Mouse (Mus musculus): ENCODE measurements around the gene Tenm3.

The Tenm3 gene

GRCm38 (mm10) chr8:48456328-48457124 lies 387.2 kb downstream of the Tenm3 start:
- no peak for DNase-seq (ENCODE audit: low spot score in 2 of 2)

GRCm38 (mm10) chr8:48451247-48451635 lies 392.5 kb downstream of the Tenm3 start:
- DNase-seq (ENCODE audit: low spot score in 2 of 2) = no peak

- no peak for DNase-seq (ENCODE audit: low spot score in 2 of 2)
These were observed 393.1 kb downstream of the Tenm3 start for GRCm38 (mm10) chr8:48450397-48451246.

GRCm38 (mm10) chr8:48449625-48450024 lies 394.1 kb downstream of the Tenm3 start:
- DNase-seq (ENCODE audit: low spot score in 2 of 2) = no peak

- no peak for DNase-seq (ENCODE audit: low spot score in 2 of 2)
These were observed 398.1 kb downstream of the Tenm3 start for GRCm38 (mm10) chr8:48445690-48446089.

GRCm38 (mm10) chr8:48439491-48439890 lies 404.3 kb downstream of the Tenm3 start:
- no peak for DNase-seq (ENCODE audit: low spot score in 2 of 2)

GRCm38 (mm10) chr8:48437523-48438207 lies 406.1 kb downstream of the Tenm3 start:
- no peak for DNase-seq (ENCODE audit: low spot score in 2 of 2)

GRCm38 (mm10) chr8:48425101-48425500 lies 418.6 kb downstream of the Tenm3 start:
- no peak for DNase-seq (ENCODE audit: low spot score in 2 of 2)

GRCm38 (mm10) chr8:48417714-48418113 lies 426.0 kb downstream of the Tenm3 start:
- no peak for DNase-seq (ENCODE audit: low spot score in 2 of 2)

GRCm38 (mm10) chr8:48410916-48411315 lies 432.8 kb downstream of the Tenm3 start:
- no peak for DNase-seq (ENCODE audit: low spot score in 2 of 2)

- DNase-seq (ENCODE audit: low spot score in 2 of 2) = no peak
These were observed 443.2 kb downstream of the Tenm3 start for GRCm38 (mm10) chr8:48400572-48400972.

- no peak for DNase-seq (ENCODE audit: low spot score in 2 of 2)
These were observed 457.9 kb downstream of the Tenm3 start for GRCm38 (mm10) chr8:48385833-48386232.

- DNase-seq (ENCODE audit: low spot score in 2 of 2) = no peak
These were observed 463.7 kb downstream of the Tenm3 start for GRCm38 (mm10) chr8:48380035-48380434.

- DNase-seq (ENCODE audit: low spot score in 2 of 2) = no peak
These were observed 467.0 kb downstream of the Tenm3 start for GRCm38 (mm10) chr8:48376774-48377173.

GRCm38 (mm10) chr8:48375183-48375582 lies 468.6 kb downstream of the Tenm3 start:
- DNase-seq (ENCODE audit: low spot score in 2 of 2) = no peak

- DNase-seq (ENCODE audit: low spot score in 2 of 2) = no peak
These were observed 470.3 kb downstream of the Tenm3 start for GRCm38 (mm10) chr8:48373404-48373803.

GRCm38 (mm10) chr8:48367164-48367563 lies 476.6 kb downstream of the Tenm3 start:
- no peak for DNase-seq (ENCODE audit: low spot score in 2 of 2)

- DNase-seq (ENCODE audit: low spot score in 2 of 2) = no peak
These were observed 486.9 kb downstream of the Tenm3 start for GRCm38 (mm10) chr8:48356849-48357248.

- DNase-seq (ENCODE audit: low spot score in 2 of 2) = no peak
These were observed 490.3 kb downstream of the Tenm3 start for GRCm38 (mm10) chr8:48353458-48353857.

GRCm38 (mm10) chr8:48348901-48349300 lies 494.9 kb downstream of the Tenm3 start:
- DNase-seq (ENCODE audit: low spot score in 2 of 2) = no peak

- DNase-seq (ENCODE audit: low spot score in 2 of 2) = no peak
These were observed 495.4 kb downstream of the Tenm3 start for GRCm38 (mm10) chr8:48348386-48348785.

GRCm38 (mm10) chr8:48343067-48343420 lies 500.7 kb downstream of the Tenm3 start:
- no peak for DNase-seq (ENCODE audit: low spot score in 2 of 2)

Data from spleen, postnatal 4 days (tissue).